Mouse (Mus musculus) liver, embryonic 11.5 days (tissue): ENCODE results near the gene Btg1-ps1. TPM values are rescaled to one million over a fixed set of nuclear protein-coding genes. Genes with fewer than 3 reads are reported as not detected.
"Not testable (repeated sequence)": the region's sequence is repeated elsewhere in the genome, so short reads cannot be mapped to it uniquely, and the experiment has no call there.

Experiments
- ATAC-seq: fragments of 200-750 bp; cut with Nextera tagmentation; replicated peaks from 2 replicates; pipeline ENCODE4 v1.8.0; 2017; ENCODE audit warnings: moderate number of reproducible peaks, mild to moderate bottlenecking, moderate TSS enrichment, moderate library complexity; ENCODE audit not compliant: low FRiP score
- DNase-seq: peaks from one replicate; pipeline ENCODE4 v3.0.0-alpha.2; 2017; ENCODE audit warnings: low spot score
- H3K27ac ChIP-seq: fragments of 300-500 bp; sonication (generic); 2 replicates; pipeline ENCODE4 v1.5.1; 2014; ENCODE audit warnings: mild to moderate bottlenecking, low read depth, low read length, control low read depth
- H3K27me3 ChIP-seq: fragments of 300-500 bp; sonication (generic); replicated peaks from 2 replicates; pipeline ENCODE4 v1.6.1; 2014; ENCODE audit warnings: low read length, mixed read lengths; ENCODE audit not compliant: control insufficient read depth, insufficient read depth
- H3K36me3 ChIP-seq: fragments of 300-500 bp; sonication (generic); 2 replicates; pipeline ENCODE4 v1.6.1; 2014; ENCODE audit warnings: mild to moderate bottlenecking, low read length, moderate library complexity, mixed read lengths; ENCODE audit not compliant: control insufficient read depth, insufficient read depth
- H3K4me1 ChIP-seq: fragments of 300-500 bp; sonication (generic); replicated peaks from 2 replicates; pipeline ENCODE4 v1.6.1; 2014; ENCODE audit warnings: low read length, mixed read lengths; ENCODE audit not compliant: control insufficient read depth, insufficient read depth
- H3K4me2 ChIP-seq: fragments of 300-500 bp; sonication (generic); 2 replicates; pipeline ENCODE4 v1.6.1; 2014; ENCODE audit warnings: mild to moderate bottlenecking, control low read depth, moderate library complexity
- H3K4me3 ChIP-seq: fragments of 300-500 bp; sonication (generic); 2 replicates; pipeline ENCODE4 v1.5.1; 2014; ENCODE audit warnings: low read depth, low read length, control low read depth
- H3K9ac ChIP-seq: fragments of 300-500 bp; sonication (generic); 2 replicates; pipeline ENCODE4 v1.6.1; 2014; ENCODE audit warnings: low read depth, low read length, control low read depth
- H3K9me3 ChIP-seq: fragments of 300-500 bp; sonication (generic); 2 replicates; pipeline ENCODE4 v1.6.1; 2016; ENCODE audit warnings: low read length, inconsistent platforms, mixed read lengths; ENCODE audit not compliant: control insufficient read depth
- WGBS: fragments of 180-500 bp; shearing (Covaris S2); extraction: QIAGEN DNeasy Blood & Tissue Kit; methylation state at CpG from one replicate; pipeline ENCODE4 v1.1.7; 2014; 5-methylcytosine and 5-hydroxymethylcytosine counted together
- polyA plus RNA-seq: library from polyadenylated mRNA; unstranded; fragments of >200 nt; fragmentation: Nextera tagmentation; extraction: Ambion mirVana; gene quantifications from 2 replicates; pipeline ENCODE4 v1.2.1, GENCODE M21; 2014

Gene Btg1-ps1
- polyA plus RNA-seq = not detected in 2 replicates

DNA sequence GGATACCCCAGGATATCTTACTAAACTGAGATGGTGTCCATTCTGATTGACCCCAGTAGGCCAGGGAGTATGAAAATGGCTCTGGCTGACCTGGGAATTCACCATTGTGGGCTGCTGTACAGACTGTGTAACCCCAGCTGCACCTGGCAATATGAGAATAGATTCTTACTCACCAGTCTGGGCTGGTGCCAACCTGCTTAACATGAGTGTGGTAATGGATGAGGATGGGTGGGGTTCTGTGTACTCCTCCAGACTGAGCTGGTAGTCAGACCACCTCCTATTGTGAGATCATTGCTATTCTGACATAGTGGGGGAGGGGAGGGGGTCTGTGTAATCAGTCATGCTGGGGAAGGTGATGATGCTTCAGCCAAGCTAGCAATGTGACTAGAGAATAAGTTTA lies at the start of gene Btg1-ps1:
Gene Btg1-ps1, minus strand, starts transcription at position 219 of the 400 bp plus-strand sequence.
- H3K4me2 ChIP-seq, H3K27me3 ChIP-seq, H3K4me3 ChIP-seq, H3K9me3 ChIP-seq, H3K36me3 ChIP-seq, H3K27ac ChIP-seq, ATAC-seq, DNase-seq, H3K4me1 ChIP-seq, H3K9ac ChIP-seq: not testable (repeated sequence)

- no peak within 1 kb of the TSS for H3K9ac ChIP-seq
- no peaks in the 10 kb centered on the region for H3K9me3 ChIP-seq
- no peaks in the 10 kb centered on the region for H3K36me3 ChIP-seq
- no peak for ATAC-seq
- no peak within 1 kb of the TSS for H3K4me2 ChIP-seq
- H3K27me3 ChIP-seq = no peaks in the 10 kb centered on the region
- H3K27ac ChIP-seq = no peak within 1 kb of the TSS
- 81% methylated on average over 11 of the region's 11 CpGs for WGBS
- no peak within 1 kb of the TSS for H3K4me3 ChIP-seq
- H3K4me1 ChIP-seq = no peaks in the 10 kb centered on the region
- no peak for DNase-seq
These were observed 47.6 kb upstream of the Btg1-ps1 start, which contains the start of gene Rhox10 for GRCm38 (mm10) chrX:38066175-38066574. Gene Rhox10, plus strand, starts transcription at chrX:38066475.

DNA sequence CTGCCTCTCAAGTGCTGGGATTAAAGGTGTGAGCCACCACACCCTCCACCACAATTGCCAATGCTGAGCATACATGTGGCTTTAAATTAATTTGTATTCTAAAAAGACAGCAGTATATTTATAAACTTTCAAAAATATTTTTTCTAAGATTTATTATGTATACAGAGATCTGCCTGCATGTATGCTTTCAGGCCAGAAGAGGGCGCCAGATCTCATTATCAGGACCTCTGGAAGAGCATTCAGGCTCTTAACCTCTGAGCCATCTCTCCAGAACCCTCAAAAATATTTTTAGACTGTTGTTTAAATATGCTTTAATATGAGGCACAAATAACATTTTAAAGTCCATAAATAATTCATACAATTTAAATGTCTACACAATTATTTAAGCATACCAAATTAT lies 42.9 kb upstream of the Btg1-ps1 start:
- no peaks in the 10 kb centered on the region for H3K27me3 ChIP-seq
- ATAC-seq (no peak), DNase-seq (no peak)
- H3K4me2 ChIP-seq = no peak overlapping the region
- no peak overlapping the region for H3K4me3 ChIP-seq
- no peaks in the 10 kb centered on the region for H3K9me3 ChIP-seq
- 0% methylated on average over 1 of the region's 1 CpGs for WGBS
- H3K27ac ChIP-seq = no peak overlapping the region
- H3K4me1 ChIP-seq = no peaks in the 10 kb centered on the region
- H3K9ac ChIP-seq = no peak overlapping the region
- no peaks in the 10 kb centered on the region for H3K36me3 ChIP-seq

- ATAC-seq, H3K9ac ChIP-seq, H3K27me3 ChIP-seq, H3K9me3 ChIP-seq, DNase-seq, H3K27ac ChIP-seq, H3K4me2 ChIP-seq, H3K4me1 ChIP-seq, H3K4me3 ChIP-seq, H3K36me3 ChIP-seq: not testable (repeated sequence)
These were observed 24.4 kb upstream of the Btg1-ps1 start, which contains the start of gene Btg1-ps2 for GRCm38 (mm10) chrX:38043014-38043413. Gene Btg1-ps2, minus strand, starts transcription at chrX:38043114.

DNA sequence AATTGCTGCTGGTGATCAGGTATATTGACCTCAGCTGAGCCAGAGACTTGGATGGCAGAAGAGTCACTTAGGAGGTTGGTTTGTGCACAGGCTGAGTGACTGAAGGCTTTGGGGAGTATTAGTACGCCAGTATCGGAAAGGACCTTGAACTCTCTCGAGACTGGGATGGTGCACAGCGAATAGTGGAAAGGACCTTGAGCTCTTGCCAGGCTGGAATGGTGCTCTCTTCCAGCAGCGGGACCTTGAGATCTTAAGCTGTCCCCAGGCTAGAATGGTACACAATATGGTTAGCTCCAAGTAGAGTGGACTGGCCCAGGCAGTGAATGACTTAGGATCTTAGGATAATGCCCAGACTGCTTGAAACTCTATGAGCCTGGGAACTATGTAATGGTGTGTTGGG lies 21.1 kb upstream of the Btg1-ps1 start:
- no peaks in the 10 kb centered on the region for H3K9me3 ChIP-seq
- H3K27ac ChIP-seq = no peak overlapping the region
- DNase-seq = no peak
- H3K36me3 ChIP-seq = no peaks in the 10 kb centered on the region
- H3K4me2 ChIP-seq = no peak overlapping the region
- H3K4me1 ChIP-seq = no peaks in the 10 kb centered on the region
- H3K9ac ChIP-seq = no peak overlapping the region
- H3K4me3 ChIP-seq = no peak overlapping the region
- H3K27me3 ChIP-seq = no peaks in the 10 kb centered on the region
- ATAC-seq = no peak
- WGBS = 83% methylated on average over 5 of the region's 5 CpGs

GRCm38 (mm10) chrX:38033841-38034240 lies 15.2 kb upstream of the Btg1-ps1 start:
- ATAC-seq (no peak), DNase-seq (no peak)
- no peak overlapping the region for H3K27ac ChIP-seq
- no peaks in the 10 kb centered on the region for H3K9me3 ChIP-seq
- WGBS = 74% methylated on average over 2 of the region's 2 CpGs
- H3K9ac ChIP-seq = no peak overlapping the region
- H3K27me3 ChIP-seq = no peaks in the 10 kb centered on the region
- no peak overlapping the region for H3K4me2 ChIP-seq
- no peaks in the 10 kb centered on the region for H3K36me3 ChIP-seq
- no peak overlapping the region for H3K4me3 ChIP-seq
- no peaks in the 10 kb centered on the region for H3K4me1 ChIP-seq

- Histone ChIP-seq H3K9ac (no peak overlapping the region), H3K4me2 (no peak overlapping the region), H3K4me3 (no peak overlapping the region), H3K9me3 (no peaks in the 10 kb centered on the region), H3K36me3 (no peaks in the 10 kb centered on the region), H3K27ac (no peak overlapping the region), H3K27me3 (no peaks in the 10 kb centered on the region), H3K4me1 (no peaks in the 10 kb centered on the region)
- WGBS = 57% methylated on average over 2 of the region's 2 CpGs
- no peak for ATAC-seq
- DNase-seq = no peak
These were observed 9.9 kb downstream of the Btg1-ps1 start for GRCm38 (mm10) chrX:38008756-38009155.

Other genes starting within 250 kb of the Btg1-ps1 start
- 11.8 and 12.8 TPM in 2 replicates for gene Rhox5, start 214.0 kb downstream of the Btg1-ps1 start, polyA plus RNA-seq
- gene Rhox6, start 191.9 kb downstream of the Btg1-ps1 start, polyA plus RNA-seq = not detected in 2 replicates
- gene Rhox7a, start 187.1 kb downstream of the Btg1-ps1 start, polyA plus RNA-seq = not detected in 2 replicates
- gene Rhox8, start 139.9 kb downstream of the Btg1-ps1 start, polyA plus RNA-seq = not detected in 2 replicates
- not detected in 2 replicates for gene Rhox7b, start 121.6 kb downstream of the Btg1-ps1 start, polyA plus RNA-seq
- not detected in 2 replicates for gene Rhox9, start 117.0 kb downstream of the Btg1-ps1 start, polyA plus RNA-seq
- gene Btg1-ps2, start 24.3 kb upstream of the Btg1-ps1 start, polyA plus RNA-seq = not detected in 2 replicates
- not detected in 2 replicates for gene Rhox10, start 47.7 kb upstream of the Btg1-ps1 start, polyA plus RNA-seq
- not detected in 2 replicates for gene Rhox11, start 66.3 kb upstream of the Btg1-ps1 start, polyA plus RNA-seq
- not detected in 2 replicates for gene Rhox12, start 92.1 kb upstream of the Btg1-ps1 start, polyA plus RNA-seq
- gene Rhox13, start 102.4 kb upstream of the Btg1-ps1 start, polyA plus RNA-seq = not detected in 2 replicates
- 3.2 and 4.3 TPM in 2 replicates for gene Zbtb33, start 171.0 kb upstream of the Btg1-ps1 start, polyA plus RNA-seq
- 11.4 and 11.5 TPM in 2 replicates for gene Tmem255a, start 233.6 kb upstream of the Btg1-ps1 start, polyA plus RNA-seq